Mouse (Mus musculus) adrenal gland, adult 18-20 months (tissue): Measurements from ENCODE around the gene Lamb1. TPM values are rescaled to one million over a fixed set of nuclear protein-coding genes. Genes with fewer than 3 reads are reported as not detected.

ENCODE experiments used
- DNase-seq, 2 experiments: peaks; one replicate each; pipeline ENCODE4 v3.0.0; 2021 to 2022; ENCODE audit warnings: low spot score in 2 of 2
- total RNA-seq, 2 experiments: library from RNA; stranded (reverse); gene quantifications; 1 replicate in 1 of 2; 2 replicates in 1 of 2; pipeline ENCODE4 v1.2.3; 2021

Gene Lamb1
- total RNA-seq, 2 experiments from 2014 or later: 135 to 197 TPM

DNA sequence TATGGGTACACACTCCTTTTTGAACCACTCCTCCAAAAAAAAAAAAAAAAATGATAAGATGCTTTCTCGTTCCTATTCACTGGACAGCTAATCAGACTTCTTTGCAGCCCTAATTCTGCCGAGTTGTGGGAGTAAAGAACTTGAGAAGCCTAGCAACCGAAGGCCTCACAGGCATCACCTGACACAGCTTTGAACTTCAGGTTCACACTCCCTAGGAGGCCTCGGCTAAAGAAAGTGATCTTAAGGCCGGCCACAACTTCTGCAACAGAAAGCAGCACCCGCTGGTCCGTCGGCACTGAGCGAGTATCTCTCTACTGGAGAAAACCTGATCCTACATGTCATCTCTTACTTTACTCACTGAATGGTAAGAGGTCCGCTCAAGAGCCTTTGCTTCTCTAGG lies 16.4 kb upstream of the Lamb1 start:
- no peak for DNase-seq

DNA sequence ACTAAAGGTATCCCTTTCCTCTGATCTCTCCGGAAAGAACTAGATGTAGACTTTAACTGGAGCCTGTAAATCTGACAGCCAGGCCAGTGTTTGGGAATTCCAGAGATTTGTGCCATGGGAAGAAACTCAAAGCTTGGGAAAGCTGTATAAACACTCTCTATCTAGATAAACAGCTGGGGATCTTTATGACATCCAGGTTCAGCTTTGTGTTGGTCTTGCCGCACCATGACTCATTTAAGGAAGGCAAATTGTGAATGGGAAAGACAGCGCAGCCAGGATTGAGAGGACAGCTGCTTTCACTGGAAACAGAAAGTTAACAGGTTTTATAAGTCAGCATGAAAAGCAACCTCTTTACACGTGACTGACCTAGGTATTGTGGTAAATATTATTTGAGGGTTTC lies 12.8 kb upstream of the Lamb1 start:
- no peak for DNase-seq

DNA sequence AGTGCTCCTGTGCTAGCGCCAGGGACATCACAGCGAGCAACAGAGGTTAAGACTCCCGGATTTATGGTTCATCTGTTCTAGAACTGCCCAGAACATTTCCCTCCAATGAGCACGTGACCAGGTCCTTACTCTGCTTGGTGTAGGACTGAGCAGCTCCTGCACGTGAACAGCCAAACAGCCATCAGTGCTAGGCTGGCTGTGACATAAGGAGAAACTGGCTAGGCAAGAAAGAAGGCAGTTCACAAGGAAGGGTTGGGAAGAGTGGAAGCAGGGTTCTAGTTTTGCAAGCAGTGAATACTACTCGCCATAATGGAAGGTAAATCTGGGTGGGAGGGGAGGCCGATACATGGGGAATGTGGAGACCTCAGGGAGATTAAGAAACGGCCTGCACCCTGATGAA lies 10.1 kb upstream of the Lamb1 start:
- no peak for DNase-seq

DNA sequence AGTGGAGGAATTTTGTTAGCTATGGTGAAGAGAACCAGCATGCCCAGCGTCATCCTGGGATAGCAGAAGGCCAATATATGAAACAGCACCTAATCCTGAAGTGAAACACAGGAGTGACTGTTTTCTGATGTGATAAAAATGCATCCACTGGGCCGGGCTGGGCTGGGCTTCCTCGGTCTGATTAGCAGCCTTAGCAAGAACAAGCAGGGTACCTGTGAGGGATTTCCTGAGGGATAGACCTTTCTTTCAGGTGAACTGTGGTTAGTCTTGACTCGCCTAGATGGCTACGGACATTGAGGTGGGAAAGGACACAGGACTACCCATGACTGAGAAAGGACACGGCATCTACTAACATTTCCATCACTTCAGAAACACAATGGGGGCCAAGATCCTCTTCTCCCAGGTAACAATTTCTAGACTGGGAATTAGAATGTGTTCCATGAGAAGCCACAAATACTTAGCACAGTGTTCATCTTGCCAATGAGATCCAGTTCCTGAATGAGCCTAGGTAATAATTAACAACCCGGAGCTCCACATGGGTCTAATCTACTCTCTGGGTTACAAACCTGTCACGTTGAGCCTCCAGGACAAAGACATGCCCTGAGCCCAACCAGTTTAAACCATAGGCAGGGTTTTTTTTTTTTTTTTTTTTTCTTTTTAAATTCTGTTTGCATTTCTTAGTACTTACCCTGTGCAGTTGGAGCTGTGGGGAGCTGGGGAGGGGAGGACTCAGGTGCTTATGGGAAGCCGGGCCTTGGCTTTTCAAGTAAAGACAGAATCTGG lies 8.7 kb upstream of the Lamb1 start:
- no peak for DNase-seq

DNA sequence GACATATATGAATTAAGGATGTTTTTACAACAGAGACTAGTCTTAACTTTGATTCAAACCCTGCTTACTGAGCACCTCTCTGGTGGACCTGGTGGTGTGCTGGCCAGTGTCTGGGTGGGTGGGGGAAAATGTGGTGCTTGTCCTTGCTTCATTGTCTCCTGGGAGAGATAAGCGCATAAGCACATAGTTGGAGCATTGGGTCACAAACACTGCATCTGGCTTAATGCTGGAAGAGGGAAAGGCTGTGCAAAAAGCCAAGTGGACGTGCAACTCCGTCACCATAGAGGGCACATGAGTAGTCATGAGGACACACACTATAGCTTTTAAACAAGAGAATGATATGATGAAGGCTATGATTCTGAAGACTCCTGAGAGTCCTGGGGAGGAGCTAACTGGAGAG lies 3.2 kb upstream of the Lamb1 start:
- DNase-seq: no peak

DNA sequence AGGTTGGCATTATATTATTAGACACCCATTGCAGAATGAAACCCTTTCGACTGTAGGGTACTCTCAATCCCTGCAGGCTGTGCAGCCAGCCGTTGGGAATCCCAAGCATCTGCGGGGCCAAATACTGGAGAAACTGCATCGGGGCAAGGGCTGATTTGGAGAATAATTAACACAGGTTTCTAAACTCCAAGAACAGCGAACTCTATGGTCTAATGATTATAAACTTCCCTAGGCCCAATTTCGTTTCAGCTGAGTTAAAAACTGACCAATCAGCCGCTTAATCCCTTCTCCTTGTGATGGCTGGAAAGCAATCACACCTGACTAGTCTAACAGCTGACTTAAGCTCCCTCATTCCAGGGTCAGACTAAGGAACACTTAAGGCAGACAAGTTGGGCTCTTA lies 1.1 kb upstream of the Lamb1 start:
- no peak for DNase-seq

DNA sequence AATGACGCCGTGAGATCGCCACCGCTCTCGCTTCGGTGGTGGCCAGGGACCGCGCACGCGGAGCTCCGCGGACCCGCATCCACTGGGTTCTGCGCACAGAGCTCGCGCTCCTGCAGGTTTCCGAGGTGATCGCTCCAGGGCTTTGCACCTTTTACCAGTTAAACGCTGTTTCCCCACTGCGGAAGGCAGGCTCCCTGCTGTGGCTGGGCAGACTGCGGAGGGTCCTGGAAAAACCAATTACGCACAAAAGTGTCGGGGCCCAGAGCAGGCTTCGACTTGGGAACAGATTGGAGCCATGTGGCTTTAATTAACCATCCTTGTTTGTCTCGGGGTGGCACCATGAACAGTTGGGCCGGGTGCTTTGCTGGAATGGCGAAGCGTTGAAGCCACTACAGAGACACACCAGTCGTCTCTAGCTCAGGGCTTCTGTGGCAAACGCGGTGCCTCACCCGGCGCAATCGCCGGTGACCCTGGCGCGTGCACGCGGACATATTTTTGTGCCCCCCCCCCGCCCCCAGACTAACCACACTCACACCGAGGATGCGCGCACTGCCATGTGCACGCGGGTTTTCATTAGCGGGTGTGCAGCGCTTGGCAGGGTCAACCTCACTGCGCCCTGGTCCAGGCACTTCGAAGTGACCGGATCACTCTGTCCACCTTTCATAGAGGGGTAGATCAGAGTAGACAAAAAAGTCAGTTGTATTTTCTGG lies 843 bp downstream of the Lamb1 start:
- DNase-seq: peak in 1 of 2 experiments; percentile 35

DNA sequence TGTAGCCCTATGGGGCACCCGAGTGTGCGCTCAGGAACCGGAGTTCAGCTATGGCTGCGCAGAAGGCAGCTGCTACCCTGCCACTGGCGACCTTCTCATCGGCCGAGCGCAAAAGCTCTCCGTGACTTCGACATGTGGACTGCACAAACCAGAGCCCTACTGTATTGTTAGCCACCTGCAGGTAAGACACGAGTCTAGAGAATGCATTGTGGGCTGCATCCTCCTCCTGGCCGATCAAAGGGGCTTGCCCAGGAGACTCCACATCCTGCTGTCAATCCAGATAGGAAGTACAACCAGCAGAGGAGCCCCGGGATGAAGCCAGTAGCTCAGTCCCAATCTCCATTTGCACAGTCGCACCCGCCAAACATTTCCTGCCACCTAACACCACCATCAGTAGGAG lies 1.7 kb downstream of the Lamb1 start:
- no peak for DNase-seq

DNA sequence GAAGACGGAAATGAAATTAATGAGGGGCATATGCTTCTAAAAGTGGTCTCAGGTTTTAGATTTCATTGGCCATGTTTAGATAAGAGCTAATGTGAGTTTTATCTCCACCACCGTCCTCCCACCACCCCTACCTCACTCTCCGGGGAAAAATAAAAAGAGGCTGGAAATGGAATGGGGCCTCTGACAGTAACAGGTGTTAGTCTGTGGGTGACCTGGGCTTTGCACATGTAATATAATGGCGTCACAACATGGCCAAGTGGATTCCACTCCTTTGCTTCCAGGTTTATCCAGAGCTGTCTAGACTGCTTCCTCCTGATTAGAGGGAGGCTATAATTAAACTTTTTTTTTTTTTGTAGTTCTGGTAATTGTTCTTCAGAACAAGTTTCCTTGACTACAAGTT lies 2.3 kb downstream of the Lamb1 start:
- DNase-seq: no peak

DNA sequence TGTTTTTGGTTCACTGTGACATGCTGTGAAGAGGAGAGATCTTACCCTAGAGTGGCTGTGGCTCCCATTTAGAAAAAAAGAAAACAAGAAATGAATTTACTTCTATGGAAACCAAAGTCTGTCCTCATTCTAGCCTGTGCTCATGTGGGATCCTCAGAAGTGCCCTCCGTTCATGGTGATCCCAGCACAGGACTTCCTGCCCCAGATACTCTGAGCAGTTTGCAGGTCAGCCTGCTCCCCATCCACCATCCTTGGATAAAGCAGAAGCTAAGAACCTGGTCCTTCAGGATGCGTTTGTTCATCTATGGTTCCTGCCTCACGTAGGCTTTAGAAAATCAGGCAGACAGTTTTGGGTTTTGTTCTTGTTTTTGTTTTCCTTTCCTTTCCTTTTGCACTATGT lies 3.3 kb downstream of the Lamb1 start:
- no peak for DNase-seq

DNA sequence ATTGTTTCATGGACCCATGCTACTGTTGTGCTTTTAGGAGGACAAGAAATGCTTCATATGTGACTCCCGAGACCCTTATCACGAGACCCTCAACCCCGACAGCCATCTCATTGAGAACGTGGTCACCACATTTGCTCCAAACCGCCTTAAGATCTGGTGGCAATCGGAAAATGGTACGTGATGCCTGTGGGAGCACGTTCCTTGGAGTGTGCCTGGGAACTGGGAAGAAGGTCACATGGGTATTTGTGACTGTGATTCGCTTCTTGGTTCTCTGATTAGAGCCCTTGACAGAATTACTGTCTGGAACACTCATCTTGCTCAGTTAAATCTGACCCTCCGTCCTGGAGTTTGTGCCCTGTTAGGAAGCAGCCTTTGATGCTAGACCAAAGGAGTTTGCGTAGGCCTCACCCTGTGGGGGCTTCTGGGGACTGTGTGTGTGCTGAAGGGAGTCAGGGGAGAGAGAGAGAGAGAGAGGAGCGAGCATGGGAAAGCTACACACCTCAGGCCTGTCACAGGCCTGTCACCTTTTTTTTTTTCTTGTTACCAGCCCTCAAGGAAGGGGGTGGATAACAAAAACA lies 4.1 kb downstream of the Lamb1 start:
- no peak for DNase-seq

DNA sequence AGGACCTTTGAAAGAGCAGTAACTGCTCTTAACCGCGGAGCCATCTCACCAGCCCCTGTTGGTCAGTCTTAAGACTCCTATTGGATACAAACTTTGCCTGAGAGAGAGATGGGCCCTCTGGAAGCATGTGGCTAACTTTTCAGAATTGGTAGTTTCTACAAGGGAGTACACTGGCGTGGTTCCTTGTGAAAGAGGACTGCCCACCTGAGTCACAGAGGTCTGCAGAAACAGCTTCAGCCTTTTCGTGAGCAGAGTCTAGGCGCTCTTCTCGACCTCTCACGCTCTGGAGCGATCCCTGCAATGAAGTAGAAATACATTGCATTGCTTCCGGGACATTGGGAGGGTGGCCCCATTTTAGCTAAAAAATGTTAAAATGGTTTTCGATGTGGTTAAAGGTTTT lies 5.3 kb downstream of the Lamb1 start:
- no peak for DNase-seq

DNA sequence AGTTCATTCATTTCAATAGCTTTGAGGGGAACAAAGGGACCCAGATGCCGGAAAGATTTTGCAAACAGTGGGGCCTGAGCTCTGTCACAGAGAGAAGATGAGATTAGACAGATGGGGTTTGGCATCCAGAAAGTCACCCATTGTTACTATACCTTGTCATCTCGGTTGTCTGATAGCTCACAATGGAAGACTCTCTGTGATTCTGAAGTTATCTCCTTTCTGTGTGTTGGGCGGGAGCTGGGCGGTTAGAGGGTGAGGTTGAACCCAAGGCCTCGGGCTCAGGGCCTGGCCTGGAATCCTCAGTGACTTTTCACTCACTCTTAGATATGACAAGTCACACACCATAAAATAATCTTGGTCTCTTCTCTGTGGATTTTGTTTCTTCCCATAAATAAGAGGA lies 5.7 kb downstream of the Lamb1 start:
- no peak for DNase-seq

DNA sequence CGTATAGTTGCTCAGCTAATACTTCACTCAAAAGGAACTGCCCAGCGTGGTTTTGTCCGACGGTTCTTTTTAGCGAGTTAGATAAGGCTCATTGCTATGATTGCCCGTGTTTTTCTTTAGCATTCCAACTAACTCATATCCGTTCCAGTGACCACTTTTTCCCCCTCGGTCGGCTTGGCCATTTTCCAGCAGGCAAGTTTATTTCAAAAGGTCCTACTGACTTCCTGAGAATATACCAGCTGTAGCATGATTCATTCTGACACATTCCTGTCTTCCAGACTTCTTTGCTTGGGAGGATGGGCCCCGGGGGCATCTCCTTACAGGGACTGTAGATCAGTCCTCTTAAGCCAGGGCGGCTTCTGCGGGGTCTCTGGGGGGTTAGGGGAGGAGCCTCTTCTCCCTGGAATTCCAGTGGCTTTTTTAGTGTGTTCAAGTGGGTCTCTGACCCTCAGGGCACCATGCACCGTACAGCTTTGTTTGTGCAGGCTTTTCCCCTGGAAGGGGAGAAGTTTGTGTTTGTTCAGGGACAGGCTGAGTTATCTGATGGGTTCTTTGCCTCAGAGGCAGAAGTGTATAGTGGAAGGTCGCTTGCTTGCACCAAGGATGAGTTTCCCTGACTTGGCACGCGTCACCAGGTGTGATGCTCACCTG lies 6.5 kb downstream of the Lamb1 start:
- no peak for DNase-seq

DNA sequence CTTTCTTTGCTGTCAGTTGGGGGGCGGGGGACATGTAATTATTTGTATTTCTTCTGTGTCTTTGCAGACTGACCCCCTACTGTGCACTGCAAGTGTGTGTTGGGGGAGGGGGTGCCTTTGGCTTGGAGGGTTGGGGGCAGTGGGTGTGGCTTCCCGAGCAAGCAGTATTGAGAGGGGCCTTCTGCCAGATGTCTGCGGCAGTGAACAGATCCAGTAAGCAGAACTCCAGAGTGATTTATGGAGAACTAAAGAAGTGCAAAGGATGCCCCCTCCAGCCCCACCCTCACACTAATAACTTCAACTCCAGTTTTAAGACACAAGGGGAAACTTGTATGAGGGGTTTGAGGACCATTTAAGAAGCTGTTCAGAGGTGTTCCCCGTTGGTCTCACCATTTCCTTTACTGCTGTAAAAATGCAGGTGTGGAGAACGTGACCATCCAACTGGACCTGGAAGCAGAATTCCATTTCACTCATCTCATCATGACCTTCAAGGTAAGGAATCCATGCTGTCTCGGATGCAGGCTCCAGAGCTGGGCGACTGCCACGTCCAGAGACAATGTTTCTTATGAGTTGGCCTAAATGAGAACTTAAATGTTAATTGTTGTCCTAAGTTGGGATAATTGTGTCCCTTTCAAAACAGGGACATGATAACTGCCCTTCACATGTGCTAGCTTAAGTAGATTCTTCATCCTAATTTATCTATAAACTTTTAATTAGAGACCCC lies 7.1 kb downstream of the Lamb1 start:
- no peak for DNase-seq

DNA sequence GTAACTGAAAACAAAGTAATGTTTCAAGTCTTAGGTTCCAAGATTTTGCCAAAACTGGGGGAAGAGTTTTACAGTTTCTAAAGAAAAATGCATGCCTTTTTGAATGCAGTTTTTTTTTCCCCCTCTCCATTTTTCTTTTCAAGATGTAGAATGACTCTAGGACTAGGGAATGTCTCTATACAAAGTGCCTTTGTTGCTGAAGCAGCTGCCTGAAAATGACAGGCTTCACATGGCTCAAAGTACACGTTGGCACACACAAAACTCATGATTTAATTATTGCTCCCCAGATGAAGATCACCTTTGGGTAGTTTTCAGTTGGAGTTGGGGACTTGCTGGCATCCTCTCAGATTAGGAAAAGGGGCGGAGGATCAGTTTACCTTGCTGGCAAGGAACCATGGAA lies 7.8 kb downstream of the Lamb1 start:
- no peak for DNase-seq

DNA sequence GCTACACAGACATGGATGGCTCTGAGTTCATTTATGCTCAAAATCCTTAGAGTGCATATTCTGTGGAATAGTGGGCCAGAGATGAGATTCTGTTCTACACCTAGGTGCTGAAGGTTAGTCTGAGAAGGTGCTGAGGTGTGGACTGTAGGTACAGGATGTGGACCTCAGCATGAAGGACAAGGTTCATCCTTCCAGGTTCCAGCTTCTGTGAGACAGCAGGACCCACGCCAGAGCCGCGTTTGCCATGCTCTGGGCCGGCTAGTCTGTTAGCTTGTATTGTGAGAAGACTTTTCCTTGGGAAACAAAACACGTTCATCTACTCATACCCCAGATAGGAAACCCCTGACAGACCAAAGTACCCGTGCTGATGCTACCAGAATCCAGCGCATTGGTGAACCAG lies 8.6 kb downstream of the Lamb1 start:
- no peak for DNase-seq

DNA sequence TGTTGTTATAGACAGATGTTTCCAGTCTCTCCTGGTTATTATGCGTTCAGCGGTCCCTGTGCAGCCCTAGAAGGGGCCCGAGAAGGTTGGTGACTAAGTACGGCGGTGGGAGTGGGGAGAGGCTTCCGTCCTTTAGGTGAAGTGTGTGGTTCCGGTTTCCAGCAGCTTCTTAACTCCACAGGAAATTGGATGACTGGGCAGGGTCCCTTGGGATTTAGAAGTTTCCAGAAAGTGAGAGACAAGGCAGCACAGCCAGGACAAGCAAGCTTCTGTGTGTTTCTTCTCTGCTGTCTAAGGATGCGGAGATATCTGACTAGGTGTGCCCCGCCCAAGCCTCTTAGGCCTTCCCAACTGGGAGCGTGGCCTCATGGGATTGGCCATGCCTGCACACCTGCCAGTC lies 10.4 kb downstream of the Lamb1 start:
- DNase-seq: no peak

DNA sequence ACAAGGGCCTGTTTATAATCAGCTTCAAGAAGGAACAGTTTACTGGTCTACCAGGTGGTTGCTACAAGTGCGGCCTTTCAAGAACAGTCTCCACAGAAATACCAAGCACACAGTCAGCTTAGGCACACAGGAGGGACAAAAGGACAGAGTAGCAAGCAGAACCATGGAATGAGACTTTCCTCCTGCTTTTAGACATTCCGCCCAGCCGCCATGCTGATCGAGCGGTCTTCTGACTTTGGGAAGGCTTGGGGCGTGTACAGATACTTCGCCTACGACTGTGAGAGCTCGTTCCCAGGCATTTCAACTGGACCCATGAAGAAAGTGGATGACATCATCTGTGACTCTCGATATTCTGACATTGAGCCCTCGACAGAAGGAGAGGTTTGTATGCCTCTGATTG lies 13.2 kb downstream of the Lamb1 start:
- no peak for DNase-seq

DNA sequence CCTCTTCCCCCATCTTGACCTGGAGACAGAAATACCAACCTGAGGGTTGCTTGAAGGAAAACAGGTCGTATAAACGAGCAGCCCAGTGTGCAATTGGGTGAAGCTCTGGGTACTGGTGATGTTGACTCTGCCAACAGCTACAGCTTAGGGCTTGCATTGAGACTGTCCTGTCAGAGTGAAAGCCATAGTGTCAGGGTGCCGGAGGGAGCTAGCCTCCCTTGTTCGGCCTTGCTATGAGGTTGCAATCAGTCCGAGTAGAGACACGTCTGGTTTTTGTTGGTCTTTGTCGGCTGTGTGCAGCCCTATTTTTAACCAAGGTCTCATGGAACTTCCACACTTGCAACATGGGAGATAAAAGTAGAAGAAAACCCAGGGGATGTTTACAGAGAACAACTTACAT lies 15.3 kb downstream of the Lamb1 start:
- no peak for DNase-seq

DNA sequence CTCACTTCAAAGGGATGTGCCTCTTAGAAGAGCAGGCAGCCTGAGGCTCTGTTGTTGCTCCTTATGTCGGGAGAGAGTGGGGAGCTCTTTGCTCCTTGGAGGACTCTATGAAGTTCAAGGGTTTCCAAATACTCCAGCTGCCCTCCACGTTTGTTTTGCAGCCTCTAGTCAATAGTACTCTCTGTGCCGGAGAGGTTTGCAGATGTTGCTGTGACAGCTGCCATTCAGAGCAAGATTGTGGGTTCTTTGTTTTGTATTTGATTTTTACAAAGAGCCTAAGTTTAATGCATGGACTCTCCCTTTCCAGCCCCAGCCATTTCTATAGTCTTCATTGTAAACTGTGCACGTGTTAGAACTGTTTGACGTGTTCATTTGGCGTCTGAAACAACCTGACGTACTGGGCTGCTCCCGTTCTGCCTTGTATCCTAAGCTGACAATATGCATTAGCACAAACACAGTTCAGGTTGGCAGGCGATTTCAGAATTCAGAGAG lies 16.1 kb downstream of the Lamb1 start:
- DNase-seq: no peak
